Mouse (Mus musculus): ENCODE results near the gene D17Wsu92e. TPM values are rescaled to one million over a fixed set of nuclear protein-coding genes. Genes with fewer than 3 reads are reported as not detected.

D17Wsu92e gene
- polyA plus RNA-seq (2014; fragmentation: Illumina TruSeq; extraction: RNeasy Lipid Tissue Mini Kit (QIAGEN cat#74804); ENCODE audit: low read depth, low replicate concordance): 95.8 TPM

DNA sequence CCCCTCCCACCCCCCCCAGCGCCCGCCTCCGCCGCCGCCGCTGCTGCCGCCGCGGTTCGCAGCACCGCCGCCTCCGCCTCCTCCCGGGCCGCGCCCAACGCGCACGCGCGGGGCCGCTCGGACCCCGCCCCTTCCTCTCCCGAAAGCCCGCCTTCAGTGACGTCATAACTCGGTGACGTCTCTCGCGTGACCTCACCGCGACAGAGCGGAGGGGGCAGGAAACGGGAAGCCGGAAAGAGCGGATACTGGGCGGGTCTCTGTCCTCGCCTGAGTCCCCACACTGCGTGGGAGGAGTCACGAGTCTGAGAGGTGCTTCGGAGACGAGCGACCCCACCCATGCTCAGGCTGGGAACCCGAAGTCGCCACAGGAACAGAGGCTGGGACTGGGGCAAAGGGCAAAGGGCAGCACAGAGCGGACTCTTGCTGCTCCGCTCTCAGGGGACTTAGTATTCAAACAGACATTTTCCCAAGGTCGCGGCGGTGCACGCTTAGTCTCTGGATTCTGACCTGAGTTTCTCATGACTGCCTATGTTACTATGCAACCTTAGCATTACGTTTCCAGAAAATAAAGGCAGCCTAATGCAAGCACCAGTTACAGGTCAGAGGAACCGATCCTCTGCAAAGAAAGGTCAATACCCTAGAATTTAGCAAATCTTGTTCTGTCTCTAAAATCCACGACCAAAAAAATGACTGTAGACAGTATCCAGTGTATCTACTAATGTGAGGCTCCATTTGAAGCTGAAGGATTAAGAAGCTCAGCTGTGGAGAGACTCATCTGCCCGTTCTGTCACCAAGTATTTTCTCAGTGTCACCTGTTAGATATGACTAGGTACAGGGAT, at the start of gene D17Wsu92e:
Gene D17Wsu92e, minus strand, starts transcription at position 81 of the 839 bp plus-strand sequence.

DNA sequence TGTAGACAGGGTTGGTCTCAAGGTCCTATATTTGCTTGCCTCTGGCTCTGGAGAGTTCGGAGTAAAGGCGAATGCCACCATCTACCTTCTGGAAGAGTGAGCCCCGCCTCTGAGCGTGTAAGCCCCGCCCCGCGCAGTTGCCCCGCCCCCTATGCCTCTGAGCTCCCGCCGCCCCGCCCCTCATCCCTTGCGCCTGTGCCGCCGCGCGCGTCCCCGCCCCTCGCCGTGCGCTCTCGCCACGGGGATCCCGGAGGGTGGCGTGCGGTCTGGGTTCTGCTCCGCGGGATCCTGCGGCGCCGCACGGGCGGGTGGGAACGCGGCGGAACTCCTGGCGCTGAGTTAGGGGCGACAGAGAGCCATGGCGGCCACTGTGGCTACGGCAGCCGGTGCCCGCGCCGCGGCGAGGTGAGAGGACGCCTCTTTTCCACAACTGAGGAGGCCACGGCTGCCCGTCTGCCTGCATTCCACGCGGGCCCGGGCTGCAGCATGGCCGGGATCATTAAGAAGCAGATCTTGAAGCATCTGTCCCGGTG, 35.9 kb upstream of the D17Wsu92e start, which contains the start of gene Uhrf1bp1:
Gene Uhrf1bp1, plus strand, starts transcription at position 177 of the 533 bp plus-strand sequence.

DNA sequence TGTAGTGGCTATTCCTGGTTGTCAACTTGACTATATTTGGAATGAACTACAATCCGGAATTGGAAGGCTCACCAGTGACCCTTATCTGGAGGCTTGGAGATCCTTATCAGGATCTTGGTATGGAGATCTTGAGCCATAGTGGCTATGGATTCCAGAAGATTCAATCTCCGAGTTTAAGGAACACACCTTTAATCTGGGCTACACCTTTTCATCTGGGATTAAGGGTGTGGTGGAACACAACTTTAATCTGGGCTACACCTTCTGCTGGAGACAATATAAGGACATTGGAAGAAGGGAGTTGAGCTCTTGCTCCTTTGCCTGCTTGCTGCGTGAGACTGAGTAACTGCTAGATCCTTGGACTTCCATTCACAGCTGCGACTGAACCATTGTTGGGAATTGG, 17.4 kb upstream of the D17Wsu92e start, which contains the start of gene Snrpc:
Gene Snrpc, plus strand, starts transcription at position 301 of the 400 bp plus-strand sequence.

DNA sequence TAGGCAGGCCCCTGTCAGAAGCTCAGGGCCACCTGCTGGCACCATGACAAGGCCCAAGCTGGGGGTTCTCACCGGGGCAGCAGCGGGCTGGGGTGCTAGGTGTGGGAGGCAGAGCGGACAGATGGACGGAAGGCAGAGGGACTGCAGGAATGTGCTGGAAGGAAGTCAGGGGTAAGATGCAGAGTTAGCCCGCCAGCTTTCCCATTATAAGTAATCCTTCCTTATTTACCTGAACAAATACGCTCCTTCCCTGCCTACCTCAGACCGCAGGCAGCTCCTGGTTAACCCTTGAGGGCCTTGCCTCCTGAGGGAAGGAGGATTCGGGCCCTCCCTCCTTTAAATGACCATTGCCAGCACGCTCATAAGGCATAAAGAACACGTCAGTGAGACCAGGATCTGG, 91.7 kb downstream of the D17Wsu92e start, which contains the start of gene Spdef:
Gene Spdef, minus strand, starts transcription at position 186 of the 400 bp plus-strand sequence.

Other genes starting within 250 kb of the D17Wsu92e start
- 6.3 TPM for gene Nudt3, start 197.2 kb downstream of the D17Wsu92e start, polyA plus RNA-seq (2014; fragmentation: Illumina TruSeq; extraction: RNeasy Lipid Tissue Mini Kit (QIAGEN cat#74804); ENCODE audit: low read depth, low replicate concordance)
- not detected for gene RPS10-NUDT3, start 185.4 kb downstream of the D17Wsu92e start, polyA plus RNA-seq (2014; fragmentation: Illumina TruSeq; extraction: RNeasy Lipid Tissue Mini Kit (QIAGEN cat#74804); ENCODE audit: low read depth, low replicate concordance)
- 45.3 TPM for gene Rps10, start 184.0 kb downstream of the D17Wsu92e start, polyA plus RNA-seq (2014; fragmentation: Illumina TruSeq; extraction: RNeasy Lipid Tissue Mini Kit (QIAGEN cat#74804); ENCODE audit: low read depth, low replicate concordance)
- not detected for gene Pacsin1, start 165.1 kb downstream of the D17Wsu92e start, polyA plus RNA-seq (2014; fragmentation: Illumina TruSeq; extraction: RNeasy Lipid Tissue Mini Kit (QIAGEN cat#74804); ENCODE audit: low read depth, low replicate concordance)
- not detected for gene Spdef, start 91.7 kb downstream of the D17Wsu92e start, polyA plus RNA-seq (2014; fragmentation: Illumina TruSeq; extraction: RNeasy Lipid Tissue Mini Kit (QIAGEN cat#74804); ENCODE audit: low read depth, low replicate concordance)
- gene Snrpc, start 17.5 kb upstream of the D17Wsu92e start, polyA plus RNA-seq (2014; fragmentation: Illumina TruSeq; extraction: RNeasy Lipid Tissue Mini Kit (QIAGEN cat#74804); ENCODE audit: low read depth, low replicate concordance): 23.3 TPM
- 2.6 TPM for gene Uhrf1bp1, start 35.8 kb upstream of the D17Wsu92e start, polyA plus RNA-seq (2014; fragmentation: Illumina TruSeq; extraction: RNeasy Lipid Tissue Mini Kit (QIAGEN cat#74804); ENCODE audit: low read depth, low replicate concordance)
- gene Anks1, start 88.7 kb upstream of the D17Wsu92e start, polyA plus RNA-seq (2014; fragmentation: Illumina TruSeq; extraction: RNeasy Lipid Tissue Mini Kit (QIAGEN cat#74804); ENCODE audit: low read depth, low replicate concordance): 0.87 TPM
- gene Taf11, start 89.2 kb upstream of the D17Wsu92e start, polyA plus RNA-seq (2014; fragmentation: Illumina TruSeq; extraction: RNeasy Lipid Tissue Mini Kit (QIAGEN cat#74804); ENCODE audit: low read depth, low replicate concordance): 11.7 TPM

All from liver, adult 10 weeks (tissue).